Mouse (Mus musculus) NIH3T3 (cell line): ENCODE data around the gene Serpina11.

Source experiments
- DNase-seq: peaks from one replicate; pipeline ENCODE4 v3.0.0-alpha.2; 2012; ENCODE audit warnings: low read depth

The Serpina11 gene

DNA sequence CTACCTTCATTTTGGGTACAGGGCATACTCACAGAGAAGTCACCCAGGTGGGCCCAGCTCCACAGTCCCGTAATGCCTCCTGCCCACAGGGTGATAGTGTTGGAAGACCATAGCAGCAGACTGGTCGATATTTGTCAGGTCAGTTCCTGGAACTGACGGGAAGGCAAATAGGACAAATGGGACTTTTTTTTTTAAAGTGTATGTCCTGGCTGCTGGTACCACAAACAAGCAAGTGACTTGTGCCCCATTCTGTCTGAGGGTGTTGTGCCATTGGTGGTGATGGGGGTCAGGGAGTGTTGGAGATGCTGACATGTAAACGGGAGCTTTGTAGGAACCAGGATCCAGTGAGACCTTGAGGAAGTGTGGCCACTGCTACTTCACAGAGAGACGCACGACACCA lies at the start of gene Serpina11:
Serpina11 (minus strand) TSS at position 101 of the 400 bp plus-strand sequence.
- DNase-seq = no peak

DNA sequence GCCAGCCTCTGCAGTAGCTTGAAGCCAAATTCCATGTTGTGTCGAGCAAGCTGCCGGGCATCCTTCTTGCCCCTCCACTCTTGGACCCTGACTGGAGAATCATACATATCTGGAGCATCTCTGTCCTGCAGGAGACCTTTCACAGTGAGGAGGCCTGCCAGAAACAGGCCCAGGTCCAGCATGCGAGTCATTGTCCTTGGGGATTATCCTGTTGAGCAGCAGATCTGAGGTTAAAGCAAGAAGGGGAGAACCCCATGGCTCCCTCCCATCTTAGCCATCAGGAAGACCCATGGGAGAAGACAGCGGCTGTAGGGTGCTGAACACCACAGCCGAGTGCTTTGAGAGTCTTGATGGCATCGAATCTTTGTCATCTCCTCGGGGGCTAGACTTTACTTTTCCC lies 48.4 kb upstream of the Serpina11 start:
- peak; percentile 50 for DNase-seq

DNA sequence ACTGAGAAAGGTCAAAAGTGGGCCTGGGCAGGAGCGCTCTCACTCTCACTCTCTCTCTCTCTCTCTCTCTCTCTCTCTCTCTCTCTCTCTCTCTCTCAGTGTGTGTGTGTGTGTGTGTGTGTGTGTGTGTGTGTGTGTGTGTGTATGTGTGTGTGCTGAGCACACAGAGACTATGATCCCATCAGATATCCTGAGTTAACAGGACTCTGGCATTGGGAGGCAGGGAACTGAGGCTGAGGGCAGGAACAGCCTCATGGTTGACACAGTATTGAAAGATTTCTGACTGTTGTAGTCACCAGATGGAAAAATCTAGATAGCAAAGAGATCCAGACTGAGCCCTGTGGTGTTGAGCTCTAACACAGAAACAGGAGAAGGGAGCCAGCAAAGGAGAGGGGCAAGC lies 44.0 kb upstream of the Serpina11 start:
- DNase-seq = no peak

DNA sequence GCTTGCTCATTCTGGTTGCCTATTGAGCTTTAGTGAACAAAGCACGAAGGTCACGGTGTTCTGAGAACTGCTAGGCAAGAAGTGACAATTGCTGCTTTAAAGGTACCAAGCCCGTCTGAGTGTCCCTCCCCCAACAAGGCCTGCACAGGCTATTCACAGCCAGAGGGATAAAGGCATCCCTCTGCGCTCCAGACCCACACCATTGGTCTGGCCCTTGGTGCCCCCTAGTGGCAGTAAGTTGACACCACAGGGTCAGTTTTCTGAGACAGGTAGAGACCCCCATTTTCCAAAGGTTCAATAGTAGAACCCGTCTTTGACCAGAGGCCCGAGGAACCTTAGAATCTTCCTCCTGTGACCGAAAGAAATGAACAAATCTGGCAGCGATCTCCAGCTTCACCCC lies 40.2 kb upstream of the Serpina11 start:
- DNase-seq = peak; percentile 31

DNA sequence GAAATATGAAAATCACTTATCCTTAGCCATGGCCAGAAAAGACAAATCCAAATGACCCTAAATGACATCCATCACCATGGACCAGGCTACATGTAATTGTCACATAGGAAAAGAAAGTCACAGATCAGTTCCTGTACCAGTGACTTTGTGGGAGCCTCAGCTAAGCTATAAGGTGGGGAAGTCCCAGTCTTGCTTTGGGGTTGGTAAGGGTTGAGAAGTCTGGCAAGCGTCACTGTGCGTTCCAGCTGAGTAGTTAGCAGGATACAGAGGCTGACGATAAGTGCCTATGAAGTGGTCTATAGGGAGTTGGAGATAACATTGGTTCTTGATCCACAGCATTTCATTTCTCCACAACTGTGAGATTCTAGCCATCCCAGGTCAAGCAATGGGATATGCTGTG lies 25.5 kb upstream of the Serpina11 start:
- no peak for DNase-seq

DNA sequence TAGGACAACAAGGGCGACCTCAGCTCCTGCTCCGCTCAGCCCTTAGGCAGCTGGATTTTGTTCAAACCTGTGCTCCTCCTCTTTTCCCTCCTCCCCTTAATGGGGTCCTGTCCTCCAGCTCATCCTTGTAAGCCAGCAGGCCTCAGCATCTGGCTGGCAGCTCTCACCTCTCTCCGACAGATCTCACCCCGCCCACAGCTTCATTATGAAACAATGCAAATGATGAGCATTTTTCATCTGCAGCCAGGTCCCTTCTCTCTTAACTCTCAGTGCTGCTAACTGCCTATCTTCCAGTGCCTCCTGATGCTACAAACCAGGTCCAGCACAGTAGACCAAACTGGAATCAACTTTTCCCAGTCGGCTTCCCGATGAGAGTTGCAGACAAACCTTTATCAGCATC lies 23.9 kb upstream of the Serpina11 start, which contains the start of gene Serpina9:
Serpina9 (minus strand) TSS at position 136 of the 400 bp plus-strand sequence.
- DNase-seq = no peak

DNA sequence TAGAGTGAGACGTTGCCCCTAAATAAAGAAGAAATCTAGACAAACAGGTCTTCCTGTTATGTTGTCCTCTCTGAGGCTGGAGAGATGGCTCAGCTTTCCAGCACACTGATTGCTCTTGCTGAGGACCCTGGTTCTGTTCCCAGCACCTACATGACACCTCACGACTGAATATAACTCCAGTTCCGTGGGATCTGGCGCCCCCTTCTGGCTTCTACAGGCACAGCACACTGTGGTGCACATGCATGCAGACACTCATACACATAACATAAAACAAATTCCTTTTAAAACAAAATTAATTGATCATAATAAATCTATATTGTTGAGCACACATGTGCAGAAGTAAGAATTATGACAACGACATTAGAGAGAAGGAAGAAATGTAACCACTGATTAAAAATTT lies 14.9 kb upstream of the Serpina11 start:
- DNase-seq = no peak

DNA sequence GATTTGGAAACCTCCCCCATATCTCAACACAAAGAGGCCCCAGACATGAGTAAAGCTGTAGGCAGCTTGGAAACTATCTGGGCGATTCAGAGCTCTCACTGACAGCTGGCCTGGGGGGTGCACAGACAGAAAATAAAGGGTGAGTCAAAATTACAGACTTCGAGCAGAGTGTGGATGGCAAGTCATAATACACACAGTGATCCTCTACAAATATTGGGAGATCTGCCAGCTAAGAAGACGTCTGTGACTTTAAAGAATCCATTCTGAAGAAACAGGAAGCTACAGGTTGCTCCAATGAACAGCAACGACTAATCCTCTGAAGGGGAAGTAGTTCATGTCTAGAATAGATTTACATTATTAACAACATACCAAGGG lies 13.5 kb upstream of the Serpina11 start:
- DNase-seq = peak; percentile 74

DNA sequence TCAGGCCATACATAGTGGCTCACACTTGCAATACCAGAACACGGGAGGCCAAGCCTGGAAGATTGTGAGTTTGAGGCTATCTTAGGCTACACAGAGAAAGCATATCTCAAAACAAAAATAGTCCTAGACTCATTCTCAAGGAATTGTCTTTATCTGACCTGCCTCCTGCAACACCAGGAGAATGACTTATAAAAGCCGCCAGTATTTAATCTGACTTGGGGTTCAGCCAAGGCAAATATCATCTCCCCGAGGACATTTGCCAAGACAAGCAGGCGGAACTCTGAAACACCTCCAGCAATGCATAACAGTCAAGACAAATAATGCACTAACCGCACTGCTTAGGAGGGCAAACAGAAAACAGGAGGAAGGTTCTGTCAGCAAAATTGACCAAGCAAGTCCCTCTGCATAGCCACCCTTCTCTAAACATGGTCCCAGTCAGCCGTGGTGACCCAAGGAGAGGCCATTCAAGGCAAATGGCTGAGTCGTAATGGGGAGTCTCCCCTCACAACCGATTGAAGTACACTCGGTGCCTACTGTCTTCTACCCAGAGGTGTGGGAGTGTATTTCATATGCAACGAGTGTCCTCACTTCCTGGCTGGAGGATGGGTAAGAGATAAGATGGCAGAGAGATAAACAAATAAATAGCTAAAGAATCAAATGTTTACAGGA lies 12.9 kb upstream of the Serpina11 start:
- DNase-seq = peak; percentile 84

DNA sequence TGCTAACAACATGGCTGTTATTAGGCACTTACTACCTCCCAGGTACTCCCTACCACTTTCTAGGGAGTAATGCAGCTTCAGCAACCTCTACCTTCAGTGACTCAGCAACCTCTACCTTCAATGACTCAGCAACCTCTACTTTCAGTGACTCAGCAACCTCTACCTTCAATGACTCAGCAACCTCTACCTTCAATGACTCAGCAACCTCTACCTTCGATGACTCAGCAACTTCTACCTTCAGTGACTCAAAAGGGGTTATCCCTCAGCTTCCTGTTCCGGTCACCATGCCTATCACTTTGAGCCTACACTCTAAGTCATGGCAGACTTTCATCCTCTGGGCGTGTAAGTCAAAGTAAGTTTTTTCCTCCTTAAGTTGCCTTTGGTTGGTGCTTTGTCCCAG lies 10.8 kb upstream of the Serpina11 start:
- no peak for DNase-seq

DNA sequence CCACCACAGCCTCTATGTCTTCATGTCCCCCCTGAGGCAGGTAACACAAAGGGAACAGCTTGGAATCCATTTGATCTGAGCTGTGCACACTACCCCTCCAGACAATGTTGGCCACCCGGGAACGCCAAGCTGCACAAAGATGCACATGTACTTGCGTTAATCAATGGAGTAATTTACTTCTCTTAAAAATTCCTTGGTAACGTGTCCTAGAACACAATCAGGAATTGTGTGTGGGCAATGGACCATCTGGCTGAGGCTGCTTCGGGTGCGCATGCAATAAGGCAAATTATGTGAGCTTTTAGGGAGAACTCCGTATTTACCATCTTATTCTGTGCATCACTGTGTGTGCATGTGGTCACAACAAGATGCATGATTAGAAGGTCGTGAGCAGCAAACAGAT lies 9.9 kb upstream of the Serpina11 start:
- no peak for DNase-seq

DNA sequence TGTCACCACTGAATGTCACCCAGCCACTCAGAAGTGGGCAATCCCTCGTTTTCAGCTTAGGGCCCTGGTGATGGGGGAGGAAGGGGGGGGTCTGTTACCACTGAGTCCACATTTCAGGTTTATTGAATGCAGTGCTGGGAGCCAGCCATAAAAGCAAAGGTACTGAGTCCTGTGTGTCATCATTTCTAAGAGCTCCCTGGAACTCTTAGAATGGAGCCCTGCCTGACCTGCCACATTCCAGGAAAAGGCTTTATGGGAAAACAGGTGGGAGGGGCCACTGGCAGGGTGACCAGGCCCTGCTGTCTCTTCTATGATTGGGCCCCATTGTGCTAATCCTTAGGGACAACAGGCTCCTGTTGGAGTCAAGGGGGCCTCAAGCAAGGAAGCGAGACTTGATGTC lies 6.8 kb upstream of the Serpina11 start:
- DNase-seq = no peak

DNA sequence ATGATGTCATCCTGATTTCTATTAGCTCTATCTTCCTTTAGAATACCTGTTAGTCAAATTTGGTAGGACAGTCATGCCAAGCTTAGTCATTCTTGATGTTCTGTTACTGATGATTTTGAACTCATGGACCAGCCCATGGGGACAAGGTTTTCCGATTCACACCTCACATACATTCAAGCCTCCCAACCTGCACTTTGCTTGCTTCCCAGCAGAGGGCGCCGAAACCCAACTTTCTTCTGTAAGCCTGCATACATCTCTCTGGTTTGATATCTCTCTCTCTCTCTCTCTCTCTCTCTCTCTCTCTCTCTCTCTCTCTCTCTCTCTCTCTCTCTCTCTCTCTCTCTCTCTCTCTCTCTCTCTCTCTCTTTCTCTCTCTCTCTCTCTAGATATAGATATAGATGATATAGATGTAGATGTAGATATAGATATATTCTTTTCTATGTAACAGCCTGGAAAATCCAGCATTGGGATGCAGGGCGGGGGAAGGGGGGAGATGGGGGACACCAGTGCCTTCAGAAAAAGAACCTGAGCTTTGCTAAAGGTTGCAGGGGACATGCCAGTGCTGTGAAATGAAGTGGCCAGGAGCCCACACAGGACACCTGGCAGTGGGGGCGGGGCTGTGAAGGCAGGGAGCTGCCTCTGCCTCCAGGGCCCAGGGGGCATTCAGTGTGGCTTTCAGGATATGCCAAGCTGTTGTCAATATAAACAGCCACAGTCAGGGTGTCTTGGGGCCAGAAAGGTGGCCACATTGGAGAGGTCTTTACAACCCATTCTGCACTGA lies 5.7 kb upstream of the Serpina11 start:
- peak; percentile 89 for DNase-seq

DNA sequence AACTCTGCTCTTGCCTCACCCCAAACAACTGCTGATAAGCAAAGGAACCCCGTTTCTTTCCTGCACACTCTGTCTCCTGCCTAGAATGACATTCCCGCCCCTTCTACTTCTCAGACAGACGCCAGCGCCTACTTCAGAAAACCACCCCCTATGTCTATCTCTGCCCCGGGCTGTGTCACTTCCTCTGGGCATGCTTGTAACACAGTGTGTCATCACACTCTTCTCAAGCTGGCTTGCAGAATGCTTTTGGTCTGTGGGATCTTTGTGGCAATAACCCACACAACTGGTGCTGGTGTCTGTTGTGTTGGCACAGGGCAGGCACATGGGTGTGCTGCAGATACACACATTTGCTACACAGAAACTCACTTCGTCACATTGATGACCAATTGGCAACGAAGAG lies 3.2 kb upstream of the Serpina11 start:
- no peak for DNase-seq

DNA sequence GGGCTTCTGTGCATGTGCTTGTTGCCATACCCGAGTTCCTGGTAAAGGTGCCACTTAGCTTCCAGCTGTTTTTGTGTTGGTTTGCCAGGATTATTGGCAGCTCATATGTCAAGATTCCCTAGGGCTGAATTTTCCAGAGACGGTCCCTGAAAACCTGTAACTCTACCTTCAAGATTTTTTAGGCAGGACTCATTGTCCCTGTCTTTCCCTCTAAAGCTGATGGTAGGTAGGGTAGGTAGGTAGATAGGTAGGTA lies 316 bp downstream of the Serpina11 start:
- DNase-seq = no peak

DNA sequence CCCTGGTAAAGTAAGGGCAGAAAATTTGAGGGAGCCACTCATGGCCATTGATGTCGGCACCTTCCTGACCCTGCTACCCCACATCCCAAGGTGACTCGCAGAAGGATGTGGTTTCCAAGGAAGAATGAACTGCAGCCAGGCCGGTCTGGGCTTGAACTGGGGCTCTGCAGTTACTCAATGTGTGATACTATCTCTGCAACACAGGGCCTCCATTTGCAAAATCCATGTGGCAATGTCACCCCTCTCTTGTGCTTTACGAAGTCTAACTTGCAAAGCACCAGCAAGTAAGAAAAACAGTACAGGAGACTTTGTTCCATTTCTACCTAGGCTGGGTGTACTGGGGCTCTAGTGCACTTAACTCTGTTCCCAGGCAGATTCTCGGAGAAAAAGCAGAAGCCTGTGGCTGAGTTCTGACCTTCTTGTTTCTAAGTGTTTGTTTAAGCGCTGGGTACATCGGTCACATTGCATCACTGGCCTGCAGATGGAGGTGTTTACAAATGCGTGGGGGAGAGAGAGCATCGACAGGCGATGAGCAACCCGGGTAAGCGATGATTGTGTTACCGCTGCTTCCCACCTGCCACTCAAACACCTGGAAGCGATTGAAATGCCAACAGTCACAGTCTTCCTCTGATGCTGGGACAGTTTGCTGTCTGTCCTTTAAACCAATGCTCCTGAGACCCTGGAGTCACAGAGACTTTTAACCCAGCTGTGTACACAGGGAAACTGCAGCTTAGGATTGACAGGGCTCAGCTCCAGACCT lies 823 bp downstream of the Serpina11 start:
- DNase-seq = no peak

DNA sequence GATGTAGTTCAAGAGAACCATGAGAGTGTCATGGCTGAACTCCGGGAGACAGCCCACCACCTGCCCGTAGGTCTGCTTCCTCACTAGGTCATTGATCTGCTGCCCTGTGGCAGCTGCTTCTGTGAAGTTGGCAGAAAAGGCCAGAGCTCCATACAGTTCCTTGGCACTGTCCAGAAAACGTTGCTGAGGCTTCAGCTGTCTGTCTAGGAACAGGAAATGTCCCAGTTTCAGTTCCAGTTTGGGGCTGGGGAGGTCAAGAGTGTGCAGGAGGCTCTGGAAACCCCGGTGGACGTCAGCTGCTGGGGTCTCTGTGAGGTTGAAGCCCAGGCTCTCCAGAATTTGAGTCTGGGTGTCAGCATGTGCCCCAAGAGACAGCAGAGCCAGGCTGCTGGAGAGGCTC lies 3.9 kb downstream of the Serpina11 start:
- no peak for DNase-seq

DNA sequence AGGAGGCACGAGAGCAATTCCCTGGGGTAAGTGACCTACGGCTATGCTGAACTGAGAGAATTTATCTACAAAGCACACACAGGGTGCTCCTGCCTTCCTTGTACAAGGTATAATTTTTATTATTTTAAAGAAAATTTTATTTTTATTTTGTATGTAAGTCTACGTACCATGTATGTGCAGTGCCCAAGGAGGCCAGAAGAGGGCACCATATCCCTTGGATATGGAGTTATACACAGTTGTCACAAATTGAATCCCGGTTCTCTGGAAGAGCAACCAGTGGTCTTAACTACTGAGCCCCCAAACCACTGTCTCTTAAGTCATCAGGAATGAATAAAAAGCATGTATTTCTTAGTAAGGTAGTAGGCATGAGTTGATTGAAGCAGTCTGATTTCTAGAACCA lies 4.8 kb downstream of the Serpina11 start:
- peak; percentile 88 for DNase-seq

DNA sequence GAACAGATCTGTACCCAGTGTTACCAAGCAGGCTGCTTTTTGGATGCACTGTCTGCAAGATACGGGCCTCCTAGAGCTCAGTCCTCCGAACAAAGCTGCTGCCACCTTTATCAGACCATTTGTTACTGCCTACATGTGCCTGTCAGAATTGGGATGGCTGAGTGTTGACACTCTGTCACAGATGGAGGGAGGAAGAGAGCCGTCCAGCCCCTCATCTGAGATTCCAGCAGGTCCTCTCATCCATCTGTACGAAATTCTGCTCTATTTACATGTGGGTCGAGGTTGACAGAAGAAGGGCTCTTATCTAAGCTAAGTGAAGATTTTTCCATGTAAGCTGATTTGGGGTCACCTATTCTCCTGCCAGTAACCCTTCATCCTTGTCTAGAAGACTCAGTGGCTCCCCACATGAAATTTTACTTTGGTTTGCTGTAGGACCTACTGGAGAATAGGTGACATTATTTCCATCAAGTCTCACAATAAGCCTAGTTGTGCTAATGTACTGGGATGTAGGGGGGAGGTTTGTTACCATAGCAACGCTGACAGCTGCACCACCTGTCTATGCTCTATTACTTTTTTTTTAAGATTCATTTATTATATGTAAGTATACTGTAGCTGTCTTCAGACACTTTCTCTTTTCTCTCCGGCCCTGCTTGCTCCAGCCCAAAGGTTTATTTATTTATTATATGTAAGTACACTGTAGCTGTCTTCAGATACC lies 8.0 kb downstream of the Serpina11 start:
- DNase-seq = no peak

DNA sequence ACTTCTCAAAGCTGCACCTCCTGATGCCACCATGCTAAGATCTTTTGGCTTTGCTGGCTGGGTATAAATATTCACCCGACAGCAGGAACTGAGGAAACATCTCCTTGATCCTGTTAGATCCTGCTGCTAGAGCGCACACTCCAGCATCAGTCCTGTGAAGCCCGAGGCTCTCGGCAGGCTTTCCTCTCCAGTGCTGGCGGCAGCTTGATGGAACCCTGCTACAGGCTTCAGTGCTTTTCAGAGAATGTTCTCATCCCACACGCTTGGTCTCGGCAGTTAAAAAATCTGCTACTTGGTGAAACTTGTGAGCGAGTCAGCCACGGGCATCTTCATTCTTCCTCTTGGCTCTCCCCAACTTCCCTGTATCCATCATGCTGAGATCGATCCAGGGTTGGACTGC lies 11.5 kb downstream of the Serpina11 start:
- DNase-seq = no peak

DNA sequence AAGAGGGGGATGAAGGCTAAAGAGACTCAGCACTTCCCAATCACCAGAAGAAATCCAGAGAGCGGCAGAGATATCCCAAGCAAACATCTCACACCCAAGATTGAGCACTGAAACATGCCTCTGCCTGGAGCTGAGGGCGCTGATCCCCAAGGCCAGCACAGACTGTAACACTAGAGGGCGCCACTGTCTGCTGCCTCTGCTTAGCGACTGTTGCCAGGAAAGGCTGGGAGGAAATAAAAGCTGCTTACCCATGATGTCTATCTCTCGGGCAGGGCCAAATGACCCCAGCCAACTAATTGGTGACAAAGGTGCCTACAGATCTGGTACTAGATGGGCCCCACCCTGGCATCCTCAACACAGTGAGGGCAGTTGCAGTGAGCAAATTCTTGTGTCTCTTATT lies 11.9 kb downstream of the Serpina11 start:
- DNase-seq = no peak

DNA sequence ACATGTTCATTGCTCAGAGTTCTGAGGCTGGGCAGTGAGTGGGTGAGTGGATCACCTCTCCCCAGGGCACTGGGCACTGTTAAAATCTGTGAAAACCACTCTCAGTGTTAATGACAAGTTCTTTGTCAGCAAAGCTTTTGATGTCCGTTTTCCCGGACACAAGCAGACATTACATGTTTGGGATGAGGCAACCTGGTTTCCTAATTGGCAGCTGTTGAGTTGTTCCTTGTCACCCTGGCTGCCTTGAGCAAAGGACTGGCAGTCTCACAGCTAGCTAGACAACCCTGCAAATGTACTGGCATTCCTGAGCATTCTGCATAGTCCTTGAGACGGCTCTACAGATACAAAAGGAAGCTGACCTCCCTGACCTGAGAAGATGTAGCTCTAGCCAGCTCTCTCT lies 12.7 kb downstream of the Serpina11 start:
- DNase-seq = no peak

DNA sequence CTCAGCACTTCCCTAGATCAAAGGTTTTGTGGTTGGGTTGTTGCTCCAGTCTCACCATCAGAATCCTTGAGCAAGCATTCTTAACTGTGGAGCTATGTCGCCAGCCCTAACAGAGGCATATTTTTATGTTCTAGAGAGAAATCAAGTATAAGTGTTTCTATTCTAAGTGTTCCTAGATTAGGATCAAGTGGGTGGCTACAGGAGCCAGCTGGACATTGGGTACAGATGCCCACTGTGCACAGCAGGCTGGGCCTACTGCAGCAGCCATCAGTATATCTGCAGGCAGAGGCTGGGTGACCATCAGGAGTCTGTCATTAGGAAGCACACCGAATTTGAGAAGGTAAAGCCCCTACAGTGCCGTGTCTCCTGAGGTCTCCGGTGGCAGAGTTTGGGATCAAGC lies 18.7 kb downstream of the Serpina11 start:
- DNase-seq = peak; percentile 0
